Mouse (Mus musculus): ENCODE results near the gene Maged1. TPM values are rescaled to one million over a fixed set of nuclear protein-coding genes. Genes with fewer than 3 reads are reported as not detected.
"Not testable (repeated sequence)": the region's sequence is repeated elsewhere in the genome, so short reads cannot be mapped to it uniquely, and the experiment has no call there.

Gene Maged1
- polyA plus RNA-seq, 1 experiment from 2014 or later, result 364 TPM

DNA sequence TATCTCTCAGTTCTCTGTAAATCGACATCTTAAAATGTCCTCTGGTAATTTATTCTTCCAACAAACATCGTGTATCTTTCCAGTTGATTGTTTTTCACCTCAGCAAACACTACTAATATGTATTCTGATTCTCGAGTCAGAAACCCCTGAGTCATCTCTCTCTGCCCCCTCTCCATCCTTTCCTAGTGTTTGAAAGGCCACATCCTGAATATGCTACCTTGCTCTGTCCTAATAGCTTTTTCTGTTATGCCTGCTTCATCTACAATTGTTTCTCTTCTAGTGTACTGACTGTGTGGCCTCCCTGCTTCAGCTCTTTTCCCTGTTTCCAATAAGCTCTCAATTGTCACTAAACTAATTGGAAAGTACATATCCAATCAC is 33.5 kb downstream of the Maged1 start:
- ATAC-seq (replicated peaks; ENCODE audit: low FRiP score, low read depth) (no peak), DNase-seq (ENCODE audit: low spot score) (no peak)
- no peak overlapping the region for H3K9ac ChIP-seq (ENCODE audit: low read depth, low read length)
- 53% methylated on average over 3 of the region's 3 CpGs for WGBS
- no peaks in the 10 kb centered on the region for H3K36me3 ChIP-seq (ENCODE audit: insufficient read depth, low read length)
- H3K27me3 ChIP-seq (ENCODE audit: insufficient read depth, low read length), result no peaks in the 10 kb centered on the region
- no peak overlapping the region for H3K27ac ChIP-seq
- no peak overlapping the region for H3K4me2 ChIP-seq (ENCODE audit: low read length)
- no peak overlapping the region for H3K4me3 ChIP-seq (replicated peaks; ENCODE audit: low read depth, low read length)
- no peak for TF ChIP-seq CTCF (IDR thresholded peaks at IDR 0.05; ENCODE audit: low read depth)
- H3K4me1 ChIP-seq (replicated peaks; ENCODE audit: insufficient read depth, low read length), result no peaks in the 10 kb centered on the region
- no peaks in the 10 kb centered on the region for H3K9me3 ChIP-seq (replicated peaks; ENCODE audit: low read length)

DNA sequence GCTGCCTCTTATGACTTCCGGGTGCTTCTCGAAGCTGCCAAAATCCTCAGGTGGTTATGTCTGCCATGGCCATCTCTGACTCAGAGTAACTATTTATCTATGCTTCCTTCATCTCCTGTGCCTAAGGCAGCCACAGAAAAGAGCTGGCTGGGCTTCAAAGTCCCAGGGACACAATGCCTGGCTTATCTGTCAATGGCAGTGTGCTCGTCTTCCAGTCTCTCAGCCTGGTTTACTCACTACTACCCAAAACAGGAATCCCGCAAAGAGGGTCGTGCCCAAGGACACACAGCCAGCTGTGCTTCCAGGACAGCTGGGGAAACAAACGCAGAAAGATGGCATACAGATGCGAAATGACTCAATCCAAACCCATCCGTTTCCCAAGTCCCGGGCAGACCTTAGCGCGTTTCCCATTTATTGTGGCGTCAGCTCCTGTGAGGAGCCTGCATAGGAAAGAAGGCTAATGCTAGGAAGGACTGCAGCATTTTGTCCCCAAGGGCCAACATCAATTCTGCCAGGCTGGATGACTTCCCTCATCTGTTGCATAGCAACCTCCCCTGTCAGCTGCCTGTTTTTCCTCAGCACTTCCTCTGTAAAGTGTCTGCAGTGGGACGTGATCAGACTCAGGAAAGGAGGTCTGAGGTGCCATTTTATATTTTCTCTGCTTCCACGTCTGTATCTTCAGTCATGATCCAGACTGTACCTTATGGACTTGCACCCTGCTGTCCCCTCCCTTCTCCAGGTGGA is 34.1 kb downstream of the Maged1 start:
- not testable (repeated sequence) for H3K36me3 ChIP-seq (ENCODE audit: insufficient read depth, low read length); H3K9me3 ChIP-seq (replicated peaks; ENCODE audit: low read length); DNase-seq (ENCODE audit: low spot score); ATAC-seq (replicated peaks; ENCODE audit: low FRiP score, low read depth); H3K27me3 ChIP-seq (ENCODE audit: insufficient read depth, low read length); H3K4me2 ChIP-seq (ENCODE audit: low read length); H3K4me3 ChIP-seq (replicated peaks; ENCODE audit: low read depth, low read length); H3K27ac ChIP-seq; H3K9ac ChIP-seq (ENCODE audit: low read depth, low read length); H3K4me1 ChIP-seq (replicated peaks; ENCODE audit: insufficient read depth, low read length)
- 55% methylated on average over 6 of the region's 14 CpGs for WGBS

GRCm38 (mm10) chrX:94486001-94486792 is 55.7 kb downstream of the Maged1 start:
- WGBS, result 88% methylated on average over 2 of the region's 2 CpGs
- Histone ChIP-seq H3K27me3 (ENCODE audit: insufficient read depth, low read length) (no peaks in the 10 kb centered on the region), H3K27ac (no peak overlapping the region), H3K4me2 (ENCODE audit: low read length) (no peak overlapping the region), H3K9me3 (replicated peaks; ENCODE audit: low read length) (no peaks in the 10 kb centered on the region), H3K9ac (ENCODE audit: low read depth, low read length) (no peak overlapping the region), H3K4me3 (replicated peaks; ENCODE audit: low read depth, low read length) (no peak overlapping the region), H3K4me1 (replicated peaks; ENCODE audit: insufficient read depth, low read length) (no peaks in the 10 kb centered on the region), H3K36me3 (ENCODE audit: insufficient read depth, low read length) (no peaks in the 10 kb centered on the region)
- ATAC-seq (replicated peaks; ENCODE audit: low FRiP score, low read depth) (no peak), DNase-seq (ENCODE audit: low spot score) (no peak)
- no peak for TF ChIP-seq CTCF (IDR thresholded peaks at IDR 0.05; ENCODE audit: low read depth)

Other genes starting within 250 kb of the Maged1 start
- gene Fam90a1b, start 175.4 kb downstream of the Maged1 start, polyA plus RNA-seq (2015; fragmentation: Nextera tagmentation; extraction: Ambion mirVana), result 0.09 TPM in 1 of 2 replicates, not detected in the other
- 170 and 171 TPM in 2 replicates for gene Apoo, start 175.0 kb downstream of the Maged1 start, polyA plus RNA-seq (2015; fragmentation: Nextera tagmentation; extraction: Ambion mirVana)
- 3.8 and 4.8 TPM in 2 replicates for gene Gspt2, start 93.9 kb upstream of the Maged1 start, polyA plus RNA-seq (2015; fragmentation: Nextera tagmentation; extraction: Ambion mirVana)
- gene Zxdb, start 182.4 kb upstream of the Maged1 start, polyA plus RNA-seq (2015; fragmentation: Nextera tagmentation; extraction: Ambion mirVana), result 1.8 and 2.1 TPM in 2 replicates

Data from kidney, postnatal 0 days (tissue).